In the genomic region with DNA sequence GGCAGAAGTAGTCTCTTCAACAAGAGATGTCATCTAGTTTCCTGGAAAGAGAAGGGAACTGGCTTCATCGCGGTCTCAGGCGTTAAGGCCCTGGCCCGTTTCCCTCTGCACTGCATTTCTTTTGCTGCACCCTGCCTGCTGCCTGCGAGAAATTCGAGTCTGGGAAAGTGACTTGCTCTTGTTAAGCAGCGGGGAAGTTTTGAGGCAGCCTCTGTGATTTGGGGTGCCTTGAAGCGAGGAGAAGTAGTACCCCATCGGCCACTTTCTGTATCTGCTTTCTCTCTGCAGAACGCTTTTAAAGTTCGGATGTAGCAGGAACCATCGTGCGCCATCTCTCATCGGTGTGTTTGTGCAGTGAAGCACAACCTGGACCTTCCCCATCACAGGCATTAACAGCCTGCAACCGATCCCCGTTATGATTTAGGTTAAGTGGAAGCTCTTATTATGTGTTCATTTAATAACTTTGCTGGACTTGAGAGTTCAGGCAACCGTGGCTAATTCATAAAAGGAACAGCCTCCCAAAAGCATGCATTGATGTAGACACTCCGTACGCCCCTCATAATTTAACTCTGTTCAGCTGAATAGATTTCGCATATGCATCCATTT, we compare ENCODE assay signal across 10 mouse cellular contexts.
A peak's percentile ranks its signal among the peaks of the same experiment; 100 is the strongest.
DNase-seq lines count a peak whose midpoint lies in the region; ATAC-seq lines count a peak whose summit lies in the region.
"Had no signal": no experiment of that assay in that cellular context is flagged by ENCODE, and none has a peak within 500 bp of the region (broad histone marks: within the 10 kb centered on the region; RNA-seq: fewer than 3 reads in every experiment).

No protein-coding gene starts in this region.

- no peaks in the 10 kb centered on the region for H3K27me3 ChIP-seq in liver, embryonic 12.5 days (replicated peaks)
- no peaks in the 10 kb centered on the region for H3K27me3 ChIP-seq in forebrain, embryonic 13.5 days
- no peaks in the 10 kb centered on the region for H3K27me3 ChIP-seq in midbrain, embryonic 13.5 days

- H3K4me1 ChIP-seq in liver, embryonic 12.5 days: no peaks in the 10 kb centered on the region
- H3K4me1 ChIP-seq in forebrain, embryonic 13.5 days: peaks cover 33% of the 10 kb centered on the region
- peaks cover 18% of the 10 kb centered on the region for H3K4me1 ChIP-seq in midbrain, embryonic 13.5 days (replicated peaks)

- ATAC-seq in frontal cortex, adult (ENCODE audit: low TSS enrichment): 0 out of 2 replicates have a peak, but pooled peaks have one; percentile 47
- no peak for ATAC-seq in liver, embryonic 12.5 days
- 0 out of 2 replicates have a peak, but pooled peaks have one; percentile 42 for ATAC-seq in forebrain, embryonic 13.5 days
- ATAC-seq in midbrain, embryonic 13.5 days: no peak

- no peak overlapping the region for H3K9ac ChIP-seq in liver, embryonic 12.5 days
- H3K9ac ChIP-seq in forebrain, embryonic 13.5 days: no peak overlapping the region
- no peak overlapping the region for H3K9ac ChIP-seq in midbrain, embryonic 13.5 days (replicated peaks)

- no peaks in the 10 kb centered on the region for H3K36me3 ChIP-seq in liver, embryonic 12.5 days
- no peaks in the 10 kb centered on the region for H3K36me3 ChIP-seq in forebrain, embryonic 13.5 days (ENCODE audit: poor library complexity, severe bottlenecking)
- H3K36me3 ChIP-seq in midbrain, embryonic 13.5 days: no peaks in the 10 kb centered on the region

- no peak overlapping the region for H3K4me3 ChIP-seq in liver, embryonic 12.5 days
- H3K4me3 ChIP-seq in forebrain, embryonic 13.5 days: no peak overlapping the region
- H3K4me3 ChIP-seq in midbrain, embryonic 13.5 days (replicated peaks): no peak overlapping the region

- H3K4me2 ChIP-seq in liver, embryonic 12.5 days: no peak overlapping the region
- H3K4me2 ChIP-seq in forebrain, embryonic 13.5 days: peak overlapping the region; percentile 29
- H3K4me2 ChIP-seq in midbrain, embryonic 13.5 days (replicated peaks): peak overlapping the region; percentile 10; the same call in 1 of the 2 replicates

- 0 out of 2 replicates have a peak overlapping the region, but pooled peaks have one; percentile 4 for H3K27ac ChIP-seq in liver, embryonic 12.5 days
- peak overlapping the region; percentile 65 for H3K27ac ChIP-seq in forebrain, embryonic 13.5 days
- no peak overlapping the region for H3K27ac ChIP-seq in midbrain, embryonic 13.5 days
- H3K27ac ChIP-seq: macrophage had no signal

- no peak for DNase-seq in frontal cortex, postnatal 25 days (ENCODE audit: low spot score in 2 of 2)
- no peak for DNase-seq in liver
- no peak for DNase-seq in ovary, postnatal 36 days (ENCODE audit: low spot score)
- no peak for DNase-seq in c-Kit-positive CD71-positive TER-119-positive erythroid progenitor cells, embryonic 14.5 days (ENCODE audit: low spot score)
- DNase-seq: adrenal gland, postnatal 25 days had no signal

- H3K9me3 ChIP-seq in liver, embryonic 12.5 days (replicated peaks): no peaks in the 10 kb centered on the region
- no peaks in the 10 kb centered on the region for H3K9me3 ChIP-seq in forebrain, embryonic 13.5 days (replicated peaks)
- H3K9me3 ChIP-seq in midbrain, embryonic 13.5 days: no peaks in the 10 kb centered on the region

- 65% methylated on average over 20 of the region's 20 CpGs for WGBS in liver, embryonic 12.5 days (ENCODE audit: insufficient replicate concordance)
- 37% methylated on average over 20 of the region's 20 CpGs for WGBS in forebrain, embryonic 13.5 days
- 51% methylated on average over 20 of the region's 20 CpGs for WGBS in midbrain, embryonic 13.5 days

Comparison
In these comparisons a context has a peak if more than half of its experiments do, and no peak if none do; other contexts are left out.
1. ATAC-seq: peak in frontal cortex, adult (single experiment) and forebrain, embryonic 13.5 days (single experiment); none in liver, embryonic 12.5 days (single experiment) and midbrain, embryonic 13.5 days (single experiment).